26 mouse cellular contexts compared by ENCODE assay signal in the genomic region with DNA sequence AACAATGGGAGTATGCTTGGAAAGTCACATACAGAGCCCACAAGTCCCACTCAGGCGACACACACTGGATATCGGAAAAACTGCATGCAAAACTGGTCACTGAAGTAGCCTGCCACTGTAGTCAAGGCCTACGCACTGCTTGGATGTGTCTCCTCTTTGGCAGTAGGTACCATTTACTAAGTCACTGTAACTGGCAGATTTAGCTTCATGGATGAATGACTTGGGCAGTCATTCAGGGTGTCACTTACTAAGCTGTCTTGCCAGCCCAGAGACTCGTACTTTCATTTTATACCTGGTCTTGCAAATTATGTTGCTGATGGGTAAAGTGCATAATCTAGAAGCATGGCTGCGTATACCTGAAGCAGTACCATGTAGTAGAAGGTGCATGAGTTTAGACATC. TPM values are rescaled to one million over a fixed set of nuclear protein-coding genes. Genes with fewer than 3 reads are reported as not detected.
A peak's percentile ranks its signal among the peaks of the same experiment; 100 is the strongest.
DNase-seq lines count a peak whose midpoint lies in the region; ATAC-seq and TF ChIP-seq lines count a peak whose summit lies in the region.
"Had no signal": no experiment of that assay in that cellular context is flagged by ENCODE, and none has a peak within 500 bp of the region (broad histone marks: within the 10 kb centered on the region; RNA-seq: fewer than 3 reads in every experiment).

No protein-coding gene starts in this region.

- H3K4me3 ChIP-seq in liver, adult 2 months (ENCODE audit: insufficient read depth, low read depth, low read length): no peak overlapping the region
- H3K4me3 ChIP-seq: embryonic facial prominence, embryonic 12.5 days; embryonic facial prominence, embryonic 15.5 days; heart, adult 2 months; hindbrain, embryonic 10.5 days; hindbrain, embryonic 13.5 days; intestine, embryonic 15.5 days had no signal

- H3K9ac ChIP-seq in liver, adult 2 months (ENCODE audit: low read depth, low read length): no peak overlapping the region
- H3K9ac ChIP-seq: embryonic facial prominence, embryonic 12.5 days; embryonic facial prominence, embryonic 15.5 days; forebrain, postnatal 0 days; hindbrain, embryonic 13.5 days; intestine, embryonic 15.5 days had no signal

- H3K36me3 ChIP-seq in liver, adult 2 months (ENCODE audit: control insufficient read depth, insufficient read depth, low read length): no peaks in the 10 kb centered on the region
- H3K36me3 ChIP-seq: embryonic facial prominence, embryonic 12.5 days; embryonic facial prominence, embryonic 15.5 days; G1E; hindbrain, embryonic 10.5 days; hindbrain, embryonic 13.5 days; intestine, embryonic 15.5 days had no signal

- no peak for TF ChIP-seq CTCF in liver, adult 2 months (IDR thresholded peaks at IDR 0.05; ENCODE audit: low read depth, low read length)

- H3K4me1 ChIP-seq in liver, adult 2 months (ENCODE audit: control insufficient read depth, insufficient read depth, low read length): peaks cover 6% of the 10 kb centered on the region

- WGBS in liver, adult 2 months: 97% methylated on average over 5 of the region's 5 CpGs

- no peak overlapping the region for H3K27ac ChIP-seq in liver, adult 2 months (replicated peaks; ENCODE audit: insufficient read depth, low read depth, low read length)
- H3K27ac ChIP-seq: embryonic facial prominence, embryonic 12.5 days; embryonic facial prominence, embryonic 15.5 days; heart, adult 2 months; hindbrain, embryonic 10.5 days; hindbrain, embryonic 13.5 days; intestine, embryonic 15.5 days had no signal

- peak; percentile 38 to 46 for DNase-seq in cerebellum, postnatal 14 days
- DNase-seq in kidney, adult 18-20 months: peak; percentile 9
- no peak for DNase-seq in kidney, postnatal 25 days
- DNase-seq in liver, adult 2 months (ENCODE audit: extremely low read depth, low read depth, low spot score): peak; percentile 74
- no peak for DNase-seq in liver
- DNase-seq: adrenal gland, postnatal 10 days; adrenal gland, postnatal 36 days; B cell, adult 2 months; cerebellum, adult 11 months; cerebellum, adult 2 months; cerebellum, adult 9-11 months; forebrain, postnatal 0 days; gastrocnemius, postnatal 25 days; heart, adult 2 months; heart, postnatal 36 days had no signal

- TF ChIP-seq POLR2A in liver, adult 2 months (IDR thresholded peaks at IDR 0.05; ENCODE audit: extremely low read depth, insufficient read depth, low read length): no peak

- H3K27me3 ChIP-seq in liver, adult 2 months (ENCODE audit: control insufficient read depth, insufficient read depth, low read length): no peaks in the 10 kb centered on the region
- H3K27me3 ChIP-seq: CH12.LX; embryonic facial prominence, embryonic 12.5 days; embryonic facial prominence, embryonic 15.5 days; hindbrain, embryonic 13.5 days; intestine, embryonic 15.5 days; Patski had no signal

- no peaks in the 10 kb centered on the region for H3K79me2 ChIP-seq in liver, adult 2 months (ENCODE audit: control insufficient read depth, insufficient read depth, low read length)

- no peak for ATAC-seq in cerebellum, adult (ENCODE audit: insufficient number of reproducible peaks, low FRiP score, low TSS enrichment)
- ATAC-seq: forebrain, embryonic 14.5 days; forebrain, postnatal 0 days; hindbrain, embryonic 16.5 days; intestine, embryonic 15.5 days; Patski had no signal

RNA-seq across cellular contexts. Expression of a gene that starts 17.1 kb away (rescaled TPM):
- 11.5 and 12.1 TPM in 2 replicates for total RNA-seq in liver, adult 2 months (2014; rRNA removed)
- polyA plus RNA-seq in liver, adult 2 months (2012; rRNA removed): 4.8 and 6.3 TPM in 2 replicates
- polyA plus RNA-seq: G1E had no signal

RNA-seq across cellular contexts. Expression of a gene that starts 17.3 kb away (rescaled TPM):
- total RNA-seq in liver, adult 2 months (2014; rRNA removed): 60.4 and 60.5 TPM in 2 replicates
- 101 and 108 TPM in 2 replicates for polyA plus RNA-seq in liver, adult 2 months (2012; rRNA removed)

Comparison
In these comparisons a context has a peak if more than half of its experiments do, and no peak if none do; other contexts are left out.
1. DNase-seq: peak in cerebellum, postnatal 14 days (2 of 2), kidney, adult 18-20 months (single experiment) and liver, adult 2 months (single experiment); none in kidney, postnatal 25 days (0 of 2) and liver (single experiment).